ENCODE assay signal across 10 mouse cellular contexts in the genomic region with DNA sequence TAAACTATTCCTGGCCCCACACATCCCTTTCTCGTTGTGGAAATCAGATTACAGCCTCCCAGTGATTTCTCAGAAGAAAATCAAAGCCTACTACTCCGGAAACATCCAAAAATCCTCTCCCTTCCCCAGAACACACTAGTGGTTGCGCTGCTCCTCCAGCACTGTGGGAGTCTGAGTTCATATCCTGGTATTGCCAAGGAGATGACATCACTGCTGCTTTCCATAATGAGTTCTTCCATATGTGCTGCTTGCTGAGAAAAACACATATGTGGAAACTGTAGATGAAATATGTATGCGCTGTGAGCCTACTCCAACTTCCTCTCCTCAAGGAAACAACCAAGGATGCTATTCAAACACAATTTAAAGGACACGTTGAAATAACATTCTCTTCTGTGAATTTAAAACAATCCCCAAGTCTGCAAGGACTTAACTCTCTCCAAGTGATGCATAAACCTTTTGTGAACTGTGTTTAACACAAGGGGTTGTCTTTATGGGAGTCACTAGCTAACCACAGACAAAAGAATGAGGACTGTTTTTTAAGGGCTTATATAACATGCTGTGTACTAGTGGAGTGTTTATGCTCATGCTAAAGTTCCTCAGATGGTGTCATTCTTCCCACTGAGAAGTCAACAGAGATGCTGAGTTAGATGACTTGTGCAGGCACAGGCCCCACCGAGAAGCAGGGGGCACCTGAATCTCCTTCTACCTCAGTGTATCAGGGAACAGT.
DNase-seq lines count a peak whose midpoint lies in the region; ATAC-seq and TF ChIP-seq lines count a peak whose summit lies in the region.
"Had no signal": no experiment of that assay in that cellular context is flagged by ENCODE, and none has a peak within 500 bp of the region (broad histone marks: within the 10 kb centered on the region; RNA-seq: fewer than 3 reads in every experiment).

No protein-coding gene starts in this region.

- no peaks in the 10 kb centered on the region for H3K9me3 ChIP-seq in embryonic facial prominence, embryonic 11.5 days (replicated peaks; ENCODE audit: control insufficient read depth, low read length)
- no peaks in the 10 kb centered on the region for H3K9me3 ChIP-seq in embryonic facial prominence, embryonic 10.5 days
- H3K9me3 ChIP-seq in forebrain, postnatal 0 days (ENCODE audit: low read length), result no peaks in the 10 kb centered on the region
- no peaks in the 10 kb centered on the region for H3K9me3 ChIP-seq in liver, postnatal 0 days (ENCODE audit: low read length)

- H3K36me3 ChIP-seq in embryonic facial prominence, embryonic 11.5 days (replicated peaks; ENCODE audit: control insufficient read depth, insufficient read depth, low read depth, low read length), result no peaks in the 10 kb centered on the region
- H3K36me3 ChIP-seq in embryonic facial prominence, embryonic 10.5 days (replicated peaks), result no peaks in the 10 kb centered on the region
- H3K36me3 ChIP-seq in forebrain, postnatal 0 days (ENCODE audit: insufficient read depth), result no peaks in the 10 kb centered on the region
- no peaks in the 10 kb centered on the region for H3K36me3 ChIP-seq in liver, postnatal 0 days (replicated peaks; ENCODE audit: insufficient read depth, low read length)

- intact Hi-C loops in gastrocnemius, postnatal 36 days (cut with DNase I), result no loop called here

- H3K27ac ChIP-seq in embryonic facial prominence, embryonic 11.5 days (replicated peaks; ENCODE audit: low read depth, low read length), result no peak overlapping the region
- no peak overlapping the region for H3K27ac ChIP-seq in embryonic facial prominence, embryonic 10.5 days (replicated peaks)
- peak overlapping the region; percentile 62 for H3K27ac ChIP-seq in forebrain, postnatal 0 days (ENCODE audit: low read depth, low read length)
- no peak overlapping the region for H3K27ac ChIP-seq in liver, postnatal 0 days (ENCODE audit: low read depth)

- no peak for TF ChIP-seq EP300 in liver, postnatal 0 days (IDR thresholded peaks at IDR 0.05; ENCODE audit: low read depth)

- 60% methylated on average over 6 of the region's 6 CpGs for WGBS in embryonic facial prominence, embryonic 11.5 days
- WGBS in embryonic facial prominence, embryonic 10.5 days, result 64% methylated on average over 6 of the region's 6 CpGs
- WGBS in forebrain, postnatal 0 days, result 51% methylated on average over 6 of the region's 6 CpGs
- WGBS in liver, postnatal 0 days (ENCODE audit: insufficient replicate concordance), result 63% methylated on average over 6 of the region's 6 CpGs

- no peaks in the 10 kb centered on the region for H3K27me3 ChIP-seq in embryonic facial prominence, embryonic 11.5 days (ENCODE audit: control insufficient read depth, insufficient read depth, low read length)
- H3K27me3 ChIP-seq in embryonic facial prominence, embryonic 10.5 days (replicated peaks; ENCODE audit: low read depth, poor library complexity, severe bottlenecking), result no peaks in the 10 kb centered on the region
- no peaks in the 10 kb centered on the region for H3K27me3 ChIP-seq in forebrain, postnatal 0 days (ENCODE audit: insufficient read depth, low read length)
- H3K27me3 ChIP-seq in liver, postnatal 0 days (ENCODE audit: insufficient read depth, low read length), result no peaks in the 10 kb centered on the region

- H3K4me3 ChIP-seq in embryonic facial prominence, embryonic 11.5 days (ENCODE audit: low read depth, low read length), result no peak overlapping the region
- H3K4me3 ChIP-seq in embryonic facial prominence, embryonic 10.5 days, result no peak overlapping the region
- no peak overlapping the region for H3K4me3 ChIP-seq in forebrain, postnatal 0 days (ENCODE audit: low read depth, low read length)
- H3K4me3 ChIP-seq in liver, postnatal 0 days (ENCODE audit: low read depth, low read length), result no peak overlapping the region

- DNase-seq in embryonic facial prominence, embryonic 11.5 days (ENCODE audit: low spot score), result peak; percentile 23
- DNase-seq in embryonic facial prominence, embryonic 10.5 days (ENCODE audit: low spot score), result no peak
- DNase-seq in kidney, postnatal 4 days, result peak; percentile 1 to 3
- no peak for DNase-seq in kidney, postnatal 14 days
- peak; percentile 77 for DNase-seq in forebrain, postnatal 0 days
- peak; percentile 64 for DNase-seq in right cerebral cortex, adult 18-20 months
- DNase-seq in gastrocnemius, postnatal 36 days, result no peak
- DNase-seq in liver, postnatal 0 days, result no peak
- DNase-seq: cerebellum, postnatal 36 days; heart, postnatal 36 days had no signal

- no peak overlapping the region for H3K9ac ChIP-seq in embryonic facial prominence, embryonic 11.5 days (replicated peaks; ENCODE audit: low read length)
- no peak overlapping the region for H3K9ac ChIP-seq in forebrain, postnatal 0 days
- no peak overlapping the region for H3K9ac ChIP-seq in liver, postnatal 0 days (replicated peaks)

- no peak for TF ChIP-seq CTCF in forebrain, postnatal 0 days (IDR thresholded peaks at IDR 0.05; ENCODE audit: low read depth)
- no peak for TF ChIP-seq CTCF in liver, postnatal 0 days (IDR thresholded peaks at IDR 0.05; ENCODE audit: low read depth)

- H3K4me1 ChIP-seq in embryonic facial prominence, embryonic 11.5 days (ENCODE audit: control insufficient read depth, insufficient read depth, low read length), result no peaks in the 10 kb centered on the region
- H3K4me1 ChIP-seq in embryonic facial prominence, embryonic 10.5 days, result peaks cover 12% of the 10 kb centered on the region
- 0 out of 2 replicates have a peak, but pooled peaks cover 2% of the 10 kb centered on the region for H3K4me1 ChIP-seq in forebrain, postnatal 0 days (ENCODE audit: insufficient read depth)
- H3K4me1 ChIP-seq in liver, postnatal 0 days (ENCODE audit: insufficient read depth), result no peaks in the 10 kb centered on the region

- no peak for ATAC-seq in embryonic facial prominence, embryonic 11.5 days (replicated peaks; ENCODE audit: insufficient number of reproducible peaks, low FRiP score, low TSS enrichment, low read depth)
- ATAC-seq in forebrain, postnatal 0 days, result peak; percentile 90
- no peak for ATAC-seq in liver, postnatal 0 days

- no peak overlapping the region for H3K4me2 ChIP-seq in embryonic facial prominence, embryonic 11.5 days (ENCODE audit: low read depth, low read length)
- H3K4me2 ChIP-seq in forebrain, postnatal 0 days (ENCODE audit: low read depth), result no peak overlapping the region
- no peak overlapping the region for H3K4me2 ChIP-seq in liver, postnatal 0 days (ENCODE audit: low read depth, low read length)

Comparison
In these comparisons a context has a peak if more than half of its experiments do, and no peak if none do; other contexts are left out.
1. DNase-seq: peak in embryonic facial prominence, embryonic 11.5 days (single experiment), kidney, postnatal 4 days (2 of 2), forebrain, postnatal 0 days (single experiment) and right cerebral cortex, adult 18-20 months (single experiment); none in embryonic facial prominence, embryonic 10.5 days (single experiment), kidney, postnatal 14 days (single experiment), gastrocnemius, postnatal 36 days (0 of 2) and liver, postnatal 0 days (single experiment).